Mouse (Mus musculus): ENCODE measurements around the gene Nadk2.
A peak's percentile ranks its signal among the peaks of the same experiment; 100 is the strongest.

Nadk2 gene

DNA sequence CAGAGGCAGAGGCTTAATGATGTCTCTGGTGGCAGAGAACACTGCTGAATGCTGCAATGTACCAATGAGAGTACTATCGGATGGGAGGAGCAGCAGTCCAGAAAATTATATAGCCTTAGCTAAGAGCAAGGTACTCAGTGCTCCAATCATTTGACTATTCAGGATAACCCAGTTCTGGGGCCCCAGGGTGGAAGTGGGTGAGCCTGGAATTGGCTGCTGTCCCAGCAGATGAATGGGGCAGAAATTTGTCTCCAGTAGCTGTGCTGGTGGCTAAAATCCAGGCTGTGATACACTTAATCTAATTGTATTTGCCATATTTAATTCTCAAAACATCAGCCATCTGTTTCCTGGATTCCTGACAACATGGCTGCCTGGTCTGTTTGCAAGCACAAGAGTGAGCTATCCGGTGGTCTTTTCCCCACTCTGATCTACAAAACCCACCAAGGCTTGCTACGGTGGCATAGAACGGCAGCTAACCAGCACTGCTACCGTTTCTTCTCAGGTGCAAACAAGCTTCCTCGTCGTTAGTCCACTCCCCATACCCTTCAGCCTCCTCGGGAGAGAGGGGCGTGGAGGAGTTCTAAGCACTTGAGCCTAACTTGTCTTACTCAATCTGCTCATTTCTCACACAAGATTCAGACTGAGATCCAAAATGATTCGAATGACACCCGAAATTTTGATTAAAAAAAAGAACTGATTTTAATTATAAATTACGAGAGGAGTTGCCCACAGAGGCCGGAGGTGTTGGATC lies 61.8 kb downstream of the Nadk2 start:
- no peak for DNase-seq

DNA sequence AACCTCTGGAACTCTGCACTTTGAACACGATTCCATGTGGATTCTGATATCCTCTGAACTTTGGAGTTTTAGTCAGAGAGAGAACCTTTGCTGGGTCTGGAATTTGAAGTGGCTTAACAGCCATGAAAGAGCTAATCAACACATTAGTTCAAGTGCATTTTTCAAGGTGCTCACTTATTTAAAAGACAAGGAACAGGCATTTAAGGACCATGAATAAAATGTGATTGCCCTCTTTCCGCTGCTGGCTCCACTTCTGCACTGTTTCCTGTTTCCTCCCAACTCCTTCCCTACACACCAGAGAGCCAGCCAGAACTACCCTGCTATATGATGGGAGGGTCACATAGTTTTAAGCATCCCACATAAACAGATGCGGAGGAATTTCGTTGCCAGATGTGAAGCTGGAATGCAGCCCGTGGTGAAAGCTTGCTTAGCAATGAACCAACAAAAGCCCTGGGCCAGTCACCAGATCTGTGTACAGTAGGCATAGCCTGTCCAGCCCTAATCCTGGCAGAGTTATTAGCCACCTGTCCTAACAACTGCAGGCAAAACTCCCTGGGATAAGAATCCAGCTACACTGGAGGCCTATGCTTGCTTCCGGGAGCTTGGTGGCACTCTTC lies 63.9 kb downstream of the Nadk2 start:
- DNase-seq: no peak

DNA sequence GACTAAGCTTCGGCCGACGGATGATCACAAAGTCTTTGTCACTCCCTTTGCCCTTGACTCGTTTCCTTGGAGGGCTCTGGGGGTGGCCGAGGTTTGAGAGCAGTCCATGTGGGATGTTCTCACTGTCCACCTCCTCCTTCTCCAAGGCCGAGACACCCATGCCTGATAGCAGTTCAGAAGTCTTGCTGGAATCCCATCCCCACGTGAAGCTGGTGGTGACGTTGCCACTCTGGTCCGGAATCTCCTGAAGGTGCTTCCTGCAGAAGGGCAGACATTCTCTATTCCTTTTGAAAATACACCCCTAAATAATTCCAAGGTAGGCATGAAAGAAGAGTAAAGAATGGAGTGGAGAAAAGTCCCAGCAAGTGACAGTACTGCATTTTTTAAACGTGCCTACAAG lies 68.4 kb downstream of the Nadk2 start:
- peak; percentile 29 for DNase-seq

DNA sequence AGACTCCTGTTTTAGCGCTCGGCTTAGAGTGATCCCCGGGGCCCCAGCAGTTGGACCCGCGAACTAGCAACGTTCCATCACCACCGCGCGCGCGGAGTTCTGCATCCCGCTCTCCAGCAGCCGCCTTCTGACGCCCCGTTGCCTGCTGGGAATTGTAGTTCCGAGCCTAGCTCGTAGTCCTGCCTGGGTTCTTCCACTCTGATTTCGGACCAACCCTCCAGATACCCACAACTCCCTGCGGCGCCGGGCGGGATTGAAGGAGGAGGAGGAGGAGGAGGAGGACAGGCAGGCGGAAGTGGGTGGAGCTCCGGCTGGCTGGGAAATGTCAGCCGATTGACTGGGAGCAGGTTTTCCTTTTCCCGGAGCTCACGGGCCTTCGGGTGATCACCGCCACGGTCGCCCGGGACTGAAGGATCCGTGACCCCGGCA lies 69.2 kb downstream of the Nadk2 start, which contains the start of gene Lmbrd2:
Lmbrd2 (plus strand) TSS at position 299 of the 429 bp plus-strand sequence.
- peak; percentile 98 for DNase-seq

DNA sequence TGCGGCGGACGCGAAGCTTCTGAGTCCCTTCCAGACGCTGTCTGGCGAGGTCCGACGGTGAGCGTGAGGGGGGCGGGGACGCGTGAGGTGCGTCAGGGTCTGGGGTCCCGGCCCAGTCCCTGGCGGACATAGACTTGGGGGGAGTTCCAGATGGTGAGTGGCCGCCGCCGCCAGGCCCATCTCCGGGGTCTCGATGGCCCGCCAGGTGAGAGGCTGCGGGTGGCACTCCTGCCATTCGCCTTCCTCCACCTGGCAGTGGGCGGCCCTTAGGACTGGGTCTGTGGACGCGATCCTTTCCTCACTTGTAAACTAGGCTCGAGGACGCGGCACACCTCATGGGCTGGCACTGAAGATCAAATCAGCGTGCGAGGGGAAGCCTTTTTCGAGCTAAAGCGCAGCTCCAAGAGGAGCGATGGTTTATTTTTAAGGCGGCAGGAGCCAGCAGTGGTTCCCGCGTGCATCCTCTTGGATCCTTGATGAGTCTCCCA lies 69.7 kb downstream of the Nadk2 start:
- peak; percentile 70 for DNase-seq

DNA sequence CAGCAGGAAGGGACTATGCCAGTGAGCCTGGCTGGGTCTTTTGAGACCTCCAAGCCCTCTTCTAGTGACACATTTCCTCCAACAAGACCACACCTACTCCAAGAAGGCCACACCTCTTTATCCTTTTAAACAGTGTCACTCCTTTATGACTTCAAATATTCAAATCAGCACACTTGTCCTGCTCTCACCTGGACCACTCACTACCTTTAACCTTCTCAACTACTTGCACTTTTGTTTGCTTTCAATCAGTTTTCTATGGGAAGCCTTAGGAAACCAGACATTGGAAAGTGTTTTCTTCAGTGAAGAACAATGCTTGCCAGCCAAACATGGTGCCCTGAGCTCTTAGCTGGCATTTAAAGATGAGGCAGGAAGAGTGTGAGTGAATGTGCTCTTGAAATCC lies 84.3 kb downstream of the Nadk2 start, which contains the start of gene Skp2:
Skp2 (minus strand) TSS at position 101 of the 400 bp plus-strand sequence.
- DNase-seq: no peak

All from liver (tissue).